Mouse (Mus musculus): Measurements from ENCODE around the gene Baz2b. TPM values are rescaled to one million over a fixed set of nuclear protein-coding genes. Genes with fewer than 3 reads are reported as not detected.

Baz2b gene
- polyA plus RNA-seq, 1 experiment, result 46.2 TPM

DNA sequence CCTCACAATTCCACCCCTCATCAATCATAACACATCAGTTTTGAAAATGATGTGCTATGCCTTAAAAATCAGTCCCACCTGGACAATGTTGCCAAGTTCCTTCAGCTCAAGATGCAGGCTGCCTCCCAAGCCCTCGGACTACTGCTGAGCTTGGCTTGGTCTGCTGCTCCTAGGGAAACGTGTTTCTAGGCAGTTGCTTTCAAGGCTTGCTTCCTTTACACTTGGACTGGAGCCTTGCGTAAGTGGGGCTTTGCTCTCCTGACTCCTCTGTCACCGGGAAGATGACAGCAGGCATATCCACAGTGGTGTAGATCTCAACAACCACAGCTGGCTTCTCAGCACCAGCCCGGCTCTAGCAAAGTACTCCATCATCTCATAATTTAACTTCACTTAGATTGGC, 138.7 kb downstream of the Baz2b start:
- H3K4me3 ChIP-seq (replicated peaks; ENCODE audit: insufficient read depth, low read depth, low read length), result no peak overlapping the region
- H3K27me3 ChIP-seq (ENCODE audit: control insufficient read depth, insufficient read depth, low read length), result no peaks in the 10 kb centered on the region
- peak; percentile 27 to 38 for DNase-seq
- peaks cover 12% of the 10 kb centered on the region for H3K4me1 ChIP-seq (ENCODE audit: control insufficient read depth, insufficient read depth, low read length)
- no peak overlapping the region for H3K27ac ChIP-seq (ENCODE audit: insufficient read depth, low read length)
- WGBS, result 17% methylated on average over 5 of the region's 5 CpGs
- TF ChIP-seq POLR2A (IDR thresholded peaks at IDR 0.05; ENCODE audit: borderline replicate concordance, insufficient read depth, low read length), result no peak
- no peak for TF ChIP-seq CTCF (IDR thresholded peaks at IDR 0.05; ENCODE audit: borderline replicate concordance, insufficient read depth, low read depth, low read length)

DNA sequence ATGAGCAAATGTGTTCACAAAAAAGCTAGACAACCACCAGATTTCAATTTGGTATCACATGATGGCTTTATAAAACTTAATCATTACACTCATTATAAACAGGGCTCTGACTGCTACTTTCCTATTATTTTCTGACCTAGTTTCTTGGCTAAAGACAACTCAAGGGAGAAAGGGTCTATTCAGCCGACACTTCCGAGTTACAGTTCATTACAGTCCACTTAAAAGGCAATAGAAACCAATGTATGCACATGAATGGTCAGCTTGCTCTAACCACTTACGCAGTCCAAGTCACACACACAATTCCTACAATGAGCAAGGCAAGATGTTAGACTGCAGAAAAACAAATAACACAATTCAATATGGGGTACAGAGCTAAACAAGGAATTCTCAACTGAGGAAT, 141.2 kb downstream of the Baz2b start:
- Histone ChIP-seq H3K4me3 (replicated peaks; ENCODE audit: insufficient read depth, low read depth, low read length) (no peak overlapping the region), H3K27ac (ENCODE audit: insufficient read depth, low read length) (no peak overlapping the region), H3K27me3 (ENCODE audit: control insufficient read depth, insufficient read depth, low read length) (no peaks in the 10 kb centered on the region), H3K4me1 (ENCODE audit: control insufficient read depth, insufficient read depth, low read length) (peaks cover 12% of the 10 kb centered on the region)
- no peak for TF ChIP-seq CTCF (IDR thresholded peaks at IDR 0.05; ENCODE audit: borderline replicate concordance, insufficient read depth, low read depth, low read length)
- TF ChIP-seq POLR2A (IDR thresholded peaks at IDR 0.05; ENCODE audit: borderline replicate concordance, insufficient read depth, low read length), result no peak
- 79% methylated on average over 3 of the region's 3 CpGs for WGBS
- DNase-seq, result no peak

DNA sequence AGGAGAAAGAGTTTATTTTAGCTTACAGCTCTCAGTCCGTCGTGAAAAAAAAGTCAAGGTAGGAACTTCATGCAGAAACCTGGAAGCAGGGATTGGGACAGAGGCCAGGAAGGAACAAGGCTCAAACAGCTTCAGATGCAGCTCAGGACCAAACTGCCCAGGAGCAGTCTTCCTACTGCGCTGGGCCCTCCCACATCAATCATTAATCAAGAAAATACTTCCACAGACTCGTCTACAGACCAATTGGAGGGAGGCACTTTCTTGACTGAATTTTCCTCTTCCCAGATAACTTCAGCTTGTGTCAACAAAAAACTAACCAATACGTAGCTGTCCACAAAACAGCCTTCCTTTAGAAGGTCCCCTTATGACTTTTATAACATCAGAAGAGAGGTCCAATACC, 144.2 kb downstream of the Baz2b start:
- WGBS, result 97% methylated on average over 5 of the region's 5 CpGs
- H3K27ac ChIP-seq (ENCODE audit: insufficient read depth, low read length), result no peak overlapping the region
- H3K4me3 ChIP-seq (replicated peaks; ENCODE audit: insufficient read depth, low read depth, low read length), result no peak overlapping the region
- no peaks in the 10 kb centered on the region; the same call in 1 of the 2 replicates for H3K4me1 ChIP-seq (ENCODE audit: control insufficient read depth, insufficient read depth, low read length)
- no peak for DNase-seq
- TF ChIP-seq POLR2A (IDR thresholded peaks at IDR 0.05; ENCODE audit: borderline replicate concordance, insufficient read depth, low read length), result no peak
- no peak for TF ChIP-seq CTCF (IDR thresholded peaks at IDR 0.05; ENCODE audit: borderline replicate concordance, insufficient read depth, low read depth, low read length)
- no peaks in the 10 kb centered on the region for H3K27me3 ChIP-seq (ENCODE audit: control insufficient read depth, insufficient read depth, low read length)

DNA sequence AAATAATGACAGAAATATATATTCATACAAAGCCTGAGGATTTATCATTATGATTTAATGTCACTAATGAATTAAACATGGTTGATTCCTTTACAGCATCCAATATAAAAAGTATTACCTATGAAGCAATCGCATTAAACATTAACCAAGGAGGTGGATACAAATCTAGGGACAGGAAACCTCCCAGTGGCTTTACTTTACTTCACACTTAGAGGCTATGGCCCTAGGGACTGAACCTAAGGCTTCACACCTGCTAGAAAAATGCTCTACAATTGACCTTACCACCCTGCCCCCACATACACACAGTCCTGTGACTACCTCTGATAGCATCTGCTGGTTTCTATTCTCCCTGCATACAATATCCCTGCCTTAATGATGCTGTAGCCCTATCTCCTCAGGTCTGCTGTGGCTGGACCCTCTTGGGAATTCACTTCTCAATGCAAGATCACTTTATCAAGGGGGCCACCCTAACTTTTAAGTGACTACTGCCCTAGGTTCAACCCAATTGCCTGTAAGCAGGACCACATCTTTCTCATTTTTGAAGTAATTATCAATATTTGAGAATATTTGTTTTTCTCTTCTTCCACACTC, 149.4 kb downstream of the Baz2b start:
- no peak for TF ChIP-seq CTCF (IDR thresholded peaks at IDR 0.05; ENCODE audit: borderline replicate concordance, insufficient read depth, low read depth, low read length)
- no peak for TF ChIP-seq POLR2A (IDR thresholded peaks at IDR 0.05; ENCODE audit: borderline replicate concordance, insufficient read depth, low read length)
- H3K27me3 ChIP-seq (ENCODE audit: control insufficient read depth, insufficient read depth, low read length), result no peaks in the 10 kb centered on the region
- no peak overlapping the region for H3K4me3 ChIP-seq (replicated peaks; ENCODE audit: insufficient read depth, low read depth, low read length)
- no peak overlapping the region for H3K27ac ChIP-seq (ENCODE audit: insufficient read depth, low read length)
- H3K4me1 ChIP-seq (ENCODE audit: control insufficient read depth, insufficient read depth, low read length), result no peaks in the 10 kb centered on the region
- WGBS, result 95% methylated on average over 1 of the region's 1 CpGs
- no peak for DNase-seq

DNA sequence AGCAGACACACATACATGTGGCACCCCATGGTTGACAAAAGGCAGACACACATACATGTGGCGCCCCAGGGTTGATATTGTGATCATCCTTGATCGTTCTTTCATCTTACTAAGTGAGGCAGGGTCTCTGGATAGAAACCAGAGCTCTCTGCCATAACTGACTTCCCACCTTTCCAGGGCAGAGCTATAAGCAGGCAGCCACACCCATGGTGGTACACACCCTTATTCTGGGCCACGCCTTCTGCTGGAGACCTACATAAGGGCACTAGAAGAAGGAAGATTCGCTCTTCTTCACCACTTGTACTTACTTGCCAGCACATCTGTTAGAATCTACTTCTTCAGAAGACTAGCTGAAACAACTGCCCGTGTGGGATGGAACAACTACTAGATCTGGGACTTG, 150.3 kb downstream of the Baz2b start:
- 94% methylated on average over 5 of the region's 5 CpGs for WGBS
- Histone ChIP-seq H3K27me3 (ENCODE audit: control insufficient read depth, insufficient read depth, low read length) (no peaks in the 10 kb centered on the region), H3K4me3 (replicated peaks; ENCODE audit: insufficient read depth, low read depth, low read length) (no peak overlapping the region), H3K27ac (ENCODE audit: insufficient read depth, low read length) (no peak overlapping the region), H3K4me1 (ENCODE audit: control insufficient read depth, insufficient read depth, low read length) (no peaks in the 10 kb centered on the region)
- no peak for DNase-seq
- TF ChIP-seq POLR2A (IDR thresholded peaks at IDR 0.05; ENCODE audit: borderline replicate concordance, insufficient read depth, low read length) (no peak), CTCF (IDR thresholded peaks at IDR 0.05; ENCODE audit: borderline replicate concordance, insufficient read depth, low read depth, low read length) (no peak)

DNA sequence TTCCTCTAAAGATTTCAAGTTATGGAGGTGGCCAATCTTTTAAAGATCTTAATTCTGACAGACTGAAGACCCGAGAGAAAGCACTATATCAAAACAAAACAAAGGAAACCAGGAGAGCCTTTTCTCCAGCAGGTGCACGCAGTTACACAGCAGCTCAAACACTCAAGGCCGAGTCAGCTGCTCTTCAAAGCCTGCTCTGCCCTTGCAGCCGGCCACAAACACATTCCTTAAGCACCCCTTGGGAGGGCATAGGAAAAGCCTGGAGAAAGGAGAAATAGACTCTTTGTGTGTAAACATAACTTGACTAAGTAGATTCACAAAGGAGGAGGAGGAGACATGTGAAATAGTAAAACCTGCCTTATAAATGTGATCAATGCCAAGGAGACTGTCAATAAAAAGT, 153.6 kb downstream of the Baz2b start:
- Histone ChIP-seq H3K27me3 (ENCODE audit: control insufficient read depth, insufficient read depth, low read length) (no peaks in the 10 kb centered on the region), H3K4me1 (ENCODE audit: control insufficient read depth, insufficient read depth, low read length) (no peaks in the 10 kb centered on the region), H3K27ac (ENCODE audit: insufficient read depth, low read length) (no peak overlapping the region), H3K4me3 (replicated peaks; ENCODE audit: insufficient read depth, low read depth, low read length) (no peak overlapping the region)
- no peak for DNase-seq
- TF ChIP-seq CTCF (IDR thresholded peaks at IDR 0.05; ENCODE audit: borderline replicate concordance, insufficient read depth, low read depth, low read length), result no peak
- TF ChIP-seq POLR2A (IDR thresholded peaks at IDR 0.05; ENCODE audit: borderline replicate concordance, insufficient read depth, low read length), result no peak
- 58% methylated on average over 4 of the region's 4 CpGs for WGBS

DNA sequence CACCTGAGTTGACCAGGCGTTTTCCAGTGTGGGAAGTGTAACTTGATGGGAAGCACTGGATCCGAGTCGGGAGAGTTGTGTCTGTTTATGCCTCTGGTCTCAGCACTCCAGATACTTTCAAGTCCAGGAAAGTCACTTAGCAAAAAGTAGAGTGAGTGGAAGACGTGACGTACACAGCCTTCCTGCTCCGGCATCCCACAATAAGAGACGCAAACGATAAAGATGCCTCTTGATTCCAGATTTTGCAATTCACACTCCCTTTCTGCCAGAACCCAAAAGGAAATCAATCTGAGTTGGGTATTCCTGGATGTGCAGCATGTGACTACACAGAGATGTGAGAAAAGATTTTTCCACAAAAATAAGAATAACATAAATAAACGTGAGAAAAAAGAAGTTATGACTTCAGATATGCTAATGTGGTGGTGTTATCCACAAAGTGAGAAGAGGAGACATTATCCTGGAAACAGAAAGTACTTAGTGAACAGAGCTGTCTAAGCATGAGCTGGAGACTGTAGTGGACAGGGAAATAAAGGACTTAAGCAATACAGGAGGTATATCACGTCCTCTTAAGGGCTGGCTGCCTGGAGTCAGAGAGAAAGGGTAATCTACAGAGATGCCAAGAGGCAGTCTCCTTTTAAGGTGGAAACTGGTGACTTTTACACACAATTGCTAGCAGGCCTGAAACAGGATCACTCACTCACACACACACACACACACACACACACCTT, 154.7 kb downstream of the Baz2b start:
- DNase-seq, result no peak
- 84% methylated on average over 10 of the region's 10 CpGs for WGBS
- H3K27ac ChIP-seq (ENCODE audit: insufficient read depth, low read length), result no peak overlapping the region

More for the DNA sequence above, 154.7 kb downstream of the Baz2b start:
- TF ChIP-seq POLR2A (IDR thresholded peaks at IDR 0.05; ENCODE audit: borderline replicate concordance, insufficient read depth, low read length) (no peak), CTCF (IDR thresholded peaks at IDR 0.05; ENCODE audit: borderline replicate concordance, insufficient read depth, low read depth, low read length) (no peak)
- H3K4me3 ChIP-seq (replicated peaks; ENCODE audit: insufficient read depth, low read depth, low read length), result no peak overlapping the region
- H3K4me1 ChIP-seq (ENCODE audit: control insufficient read depth, insufficient read depth, low read length), result no peaks in the 10 kb centered on the region; the same call in 1 of the 2 replicates
- no peaks in the 10 kb centered on the region for H3K27me3 ChIP-seq (ENCODE audit: control insufficient read depth, insufficient read depth, low read length)
